Mouse (Mus musculus): ENCODE measurements around the gene Capn1.

- TF ChIP-seq CTCF (IDR thresholded peaks at IDR 0.05 in 2 of 3, conservative IDR thresholded peaks at IDR 0.05 in 1 of 3; ENCODE audit: control insufficient read depth in 1 of 3, insufficient read depth in 1 of 3, low read depth in 2 of 3, low read length in 3 of 3, poor library complexity in 1 of 3, severe bottlenecking in 1 of 3) (no peak), NRF1 (IDR thresholded peaks at IDR 0.05; ENCODE audit: insufficient read depth, low read depth, low read length, poor library complexity, severe bottlenecking) (no peak), GABPA (IDR thresholded peaks at IDR 0.05; ENCODE audit: low read depth, low read length) (no peak), KAT2A (conservative IDR thresholded peaks at IDR 0.05; ENCODE audit: low read depth, low read length) (no peak), MXI1 (IDR thresholded peaks at IDR 0.05; ENCODE audit: low read depth, low read length) (no peak), MEF2A (IDR thresholded peaks at IDR 0.05; ENCODE audit: extremely low read depth, insufficient replicate concordance, low read depth, low read length, poor library complexity, severe bottlenecking) (no peak), SIN3A (IDR thresholded peaks at IDR 0.05; ENCODE audit: low read length) (no peak), NELFE (IDR thresholded peaks at IDR 0.05; ENCODE audit: low read depth, low read length) (no peak), ZKSCAN1 (IDR thresholded peaks at IDR 0.05; ENCODE audit: low read depth, low read length) (no peak), MAFK (IDR thresholded peaks at IDR 0.05; ENCODE audit: borderline replicate concordance, low read depth, low read length) (no peak), HCFC1 (IDR thresholded peaks at IDR 0.05; ENCODE audit: low read depth, low read length) (no peak)
These were observed 13.7 kb upstream of the Capn1 start for GRCm38 (mm10) chr19:6029426-6029825.

Data from MEL (cell line).